Mouse (Mus musculus): ENCODE measurements around the gene Parvg. TPM values are rescaled to one million over a fixed set of nuclear protein-coding genes. Genes with fewer than 3 reads are reported as not detected.

Gene Parvg
- total and polyA plus RNA-seq, 3 experiments, result 1.7 to 3.9 (median 2.8) TPM

DNA sequence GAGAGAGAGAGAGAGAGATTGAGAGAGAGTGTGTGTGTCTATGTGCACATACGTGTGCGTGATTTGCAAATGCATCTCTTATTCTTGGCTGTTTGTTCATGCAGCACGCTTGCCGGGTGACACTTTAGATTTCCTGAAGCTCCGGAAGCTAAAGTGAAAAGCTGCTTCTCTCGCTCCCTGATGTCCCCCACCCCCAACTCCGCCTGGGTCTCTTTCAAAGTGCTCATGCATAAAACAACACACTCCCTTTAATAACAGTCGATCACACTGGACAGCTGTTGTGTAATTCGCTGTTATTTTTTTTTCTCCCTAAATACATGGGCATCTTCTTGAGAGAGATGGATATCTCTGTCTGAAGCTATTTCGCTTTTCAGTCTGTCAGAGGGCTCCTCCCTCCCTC, 18.5 kb upstream of the Parvg start:
- no peak for DNase-seq

DNA sequence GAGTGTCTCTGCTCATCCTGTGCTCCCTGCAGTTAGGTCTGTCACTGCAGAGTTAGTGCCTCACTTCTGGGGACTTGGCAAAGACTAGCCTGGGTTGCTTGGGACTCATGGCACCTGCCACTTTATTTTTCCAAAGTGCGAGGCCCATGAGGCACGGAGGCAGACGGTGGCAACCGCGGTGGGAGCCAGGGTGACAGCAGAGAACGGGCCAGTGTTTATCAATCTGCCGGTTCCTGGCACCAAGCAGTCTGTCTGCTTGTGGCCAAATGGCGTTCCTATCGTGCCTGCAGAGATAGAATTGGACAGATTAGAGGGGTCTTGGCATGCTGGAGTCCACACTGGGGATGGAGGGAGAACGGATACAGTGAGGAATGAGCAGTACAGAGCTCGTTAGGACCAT, 13.6 kb upstream of the Parvg start:
- no peak for DNase-seq

DNA sequence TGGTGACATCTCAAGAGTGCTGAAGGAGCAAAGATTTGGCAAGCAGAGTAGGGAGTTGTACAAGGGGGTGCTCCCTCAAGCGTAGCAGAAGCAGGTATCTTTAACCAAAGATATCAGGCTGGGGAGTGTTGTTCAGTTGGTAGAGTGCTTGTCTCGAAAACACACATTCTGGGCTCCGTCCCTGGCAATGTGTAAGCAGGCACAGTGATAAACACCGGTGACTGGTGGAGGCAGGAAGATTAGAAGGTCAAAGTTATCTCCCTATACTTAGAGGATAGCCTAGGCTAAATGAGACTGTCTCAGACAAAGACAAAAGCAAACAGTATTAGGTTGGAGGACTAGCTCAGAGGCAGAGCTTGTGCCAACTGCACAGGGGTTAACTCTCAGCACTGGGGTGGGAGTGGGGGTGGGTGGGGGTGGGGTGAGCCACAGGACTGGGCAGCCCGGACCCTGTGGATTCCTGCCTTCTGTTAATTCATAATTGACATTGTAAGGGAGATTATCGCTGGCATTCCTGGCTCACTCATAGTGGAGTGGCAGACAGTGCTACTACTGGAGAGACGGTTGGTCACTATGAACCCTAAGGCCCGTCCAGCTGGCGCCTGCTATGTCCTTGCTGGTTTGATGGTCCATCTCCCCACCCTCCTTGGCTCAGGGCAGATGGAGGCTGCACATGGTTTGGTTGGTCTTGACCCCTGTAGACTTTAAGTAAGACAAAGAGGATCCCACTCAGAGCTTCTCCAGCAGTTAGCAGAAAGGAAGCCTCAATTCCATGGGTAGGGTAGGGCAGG, 12.3 kb upstream of the Parvg start:
- no peak for DNase-seq

DNA sequence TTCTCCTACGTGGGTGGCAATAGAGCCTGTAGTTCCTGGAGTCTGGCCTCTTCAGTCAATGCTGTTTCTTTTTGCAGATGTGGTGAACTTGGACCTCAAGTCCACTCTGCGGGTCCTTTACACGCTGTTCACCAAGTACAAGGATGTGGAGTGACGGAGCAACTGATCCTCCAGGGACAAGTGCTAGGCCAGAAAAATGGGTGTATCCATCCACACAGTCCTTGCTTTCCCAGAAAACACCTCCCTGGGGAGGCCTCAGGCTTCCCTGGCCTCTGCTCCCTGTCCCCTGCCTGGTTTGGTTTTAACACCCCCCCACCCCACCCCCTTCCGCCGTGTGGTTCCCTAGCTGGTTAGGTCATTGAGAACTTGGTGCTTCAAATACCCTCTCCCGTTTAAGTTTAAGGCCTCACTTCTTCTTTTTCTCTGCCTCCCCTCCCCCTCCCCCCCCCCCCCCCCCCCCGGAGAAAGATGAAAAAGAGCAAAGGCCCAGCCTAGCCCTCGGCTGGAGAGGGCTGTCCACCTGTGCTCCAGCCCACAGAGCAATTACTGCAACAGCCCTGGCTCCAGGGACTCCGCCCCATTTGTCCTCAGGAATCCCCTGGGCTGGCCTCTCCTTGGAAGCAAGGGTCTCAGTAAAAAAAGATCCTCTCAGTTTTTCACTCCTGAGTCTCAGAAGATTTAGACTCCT, 10.8 kb upstream of the Parvg start:
- DNase-seq, result no peak

DNA sequence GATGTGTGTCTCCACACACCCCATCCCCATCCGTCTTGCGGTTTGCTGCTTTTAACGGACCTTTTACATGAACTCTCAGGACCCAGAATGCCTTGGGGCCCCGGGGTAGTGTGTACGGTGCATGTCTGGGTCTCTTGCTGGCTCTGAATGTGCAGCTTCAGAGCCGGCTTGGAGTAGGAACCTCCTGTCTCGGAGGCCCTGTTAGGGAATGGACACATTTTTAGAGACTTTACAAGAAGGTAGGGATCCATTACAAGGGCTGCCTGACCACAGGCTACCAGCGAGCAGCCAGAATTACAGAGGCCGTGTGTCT, 10.3 kb upstream of the Parvg start:
- DNase-seq, result no peak

DNA sequence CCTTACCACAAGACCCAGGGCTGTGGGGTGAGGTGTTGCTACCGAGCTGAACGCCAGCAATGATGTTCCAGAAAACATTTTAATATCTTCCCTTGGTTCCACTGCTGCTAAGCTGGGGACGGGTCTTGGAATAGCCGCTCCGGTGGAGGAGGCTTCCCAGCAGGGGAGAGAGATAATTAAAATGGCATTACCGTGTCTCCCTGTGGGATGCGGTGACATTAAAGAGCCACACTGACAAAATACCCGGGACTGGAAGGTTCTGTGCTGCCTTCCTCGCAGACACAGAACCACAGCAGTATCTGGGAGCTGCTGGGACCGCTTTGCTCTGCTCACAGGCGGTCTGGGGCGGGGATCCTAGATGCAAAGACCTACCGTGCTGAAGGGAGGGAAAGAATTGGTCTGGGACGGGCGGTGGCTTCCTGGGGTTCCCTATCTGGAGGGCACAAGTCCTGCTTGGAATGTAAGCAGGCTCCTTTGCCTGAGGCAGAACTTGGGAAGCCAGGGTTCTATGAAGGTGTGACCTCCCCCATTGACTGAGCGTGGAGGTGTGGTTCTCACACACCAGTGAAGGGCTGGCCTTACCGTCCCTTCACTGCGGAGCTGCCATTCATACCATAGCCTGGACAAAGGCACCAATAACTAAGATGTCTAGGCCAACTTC, 9.3 kb upstream of the Parvg start:
- no peak for DNase-seq

DNA sequence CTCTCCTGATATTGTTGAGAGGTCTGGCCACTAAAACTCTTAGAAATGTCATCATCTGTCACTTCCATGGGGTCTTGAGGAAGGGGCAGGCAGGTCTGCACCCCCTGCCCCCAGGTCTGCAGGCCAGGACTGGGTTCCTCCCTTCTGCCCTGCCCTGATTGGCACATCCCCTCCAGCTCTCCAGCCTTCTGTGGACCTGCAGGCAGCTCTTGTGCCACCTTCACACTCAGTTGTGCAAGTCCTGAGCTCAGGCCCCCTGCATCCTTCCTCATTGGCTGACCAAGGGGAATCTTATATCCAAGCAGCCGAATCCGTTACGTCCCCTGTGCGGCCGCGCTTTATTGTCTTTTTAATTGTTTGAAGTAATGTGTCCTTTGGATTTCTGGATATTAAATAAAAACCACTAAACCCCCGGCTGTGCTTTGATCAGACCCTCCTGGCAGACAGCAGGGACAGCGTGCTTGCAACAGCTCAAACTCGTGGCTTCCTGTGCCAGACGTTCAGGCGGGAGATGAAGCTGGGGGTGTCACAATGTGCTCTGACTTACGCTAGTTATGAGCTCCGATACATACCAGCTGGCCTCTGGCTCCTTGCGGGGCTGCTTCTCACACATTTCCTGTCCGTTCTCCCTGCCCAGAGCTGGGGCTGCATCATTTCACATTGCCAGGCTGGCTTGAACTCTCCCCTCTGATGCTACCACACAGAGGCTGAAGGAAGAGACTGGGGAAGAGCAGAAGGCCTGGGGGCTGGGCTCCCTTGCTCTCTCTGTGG, 8.4 kb upstream of the Parvg start:
- DNase-seq, result no peak

DNA sequence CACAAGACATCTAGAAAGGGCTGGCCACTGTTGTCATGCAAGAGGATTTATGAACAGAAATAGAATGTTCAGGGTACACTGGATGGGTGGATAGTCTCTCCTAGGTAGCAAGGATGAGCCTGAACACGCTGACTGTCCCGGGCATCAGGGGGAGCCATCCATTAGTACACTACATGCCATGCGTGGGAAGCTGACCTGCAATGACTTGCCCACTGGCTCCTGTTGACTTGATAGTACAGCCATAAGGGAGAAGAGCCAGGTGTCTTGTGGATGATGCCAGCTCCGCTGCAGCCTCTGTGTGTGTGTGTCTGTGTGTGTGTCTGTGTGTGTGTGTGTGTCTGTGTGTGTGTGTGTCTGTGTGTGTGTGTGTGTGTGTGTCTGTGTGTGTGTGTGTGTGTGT, 4.4 kb upstream of the Parvg start:
- DNase-seq, result no peak

DNA sequence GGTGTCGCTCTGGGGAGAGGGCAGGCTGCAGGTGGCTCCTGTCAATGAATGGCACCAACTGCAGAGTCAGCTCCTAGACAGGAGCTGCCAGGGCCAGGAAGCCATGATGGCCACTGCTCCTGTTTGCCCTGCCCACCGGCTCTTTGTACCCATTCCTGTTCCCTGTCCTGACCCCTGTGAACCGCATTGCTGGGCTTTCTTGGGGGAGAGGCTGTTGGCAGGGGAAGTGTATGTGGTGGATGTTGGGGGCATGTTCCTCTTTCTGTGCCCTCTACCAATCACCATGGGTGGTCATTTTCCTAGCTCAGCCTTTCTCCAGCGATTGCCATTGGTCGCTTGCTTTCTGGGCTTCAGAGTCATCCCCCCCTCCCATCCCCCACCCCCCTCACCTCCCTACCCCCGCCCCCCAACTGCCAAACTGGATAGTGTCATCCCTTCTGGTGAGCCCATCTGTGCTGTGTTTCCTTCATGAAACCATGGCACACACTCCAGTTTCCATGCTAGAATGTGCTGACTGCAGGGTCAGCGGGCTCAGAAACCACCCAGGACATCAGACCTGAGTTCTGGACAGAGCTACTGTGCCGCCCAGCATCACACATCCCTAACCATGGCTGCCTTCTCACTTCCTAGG, 2.2 kb upstream of the Parvg start:
- no peak for DNase-seq

DNA sequence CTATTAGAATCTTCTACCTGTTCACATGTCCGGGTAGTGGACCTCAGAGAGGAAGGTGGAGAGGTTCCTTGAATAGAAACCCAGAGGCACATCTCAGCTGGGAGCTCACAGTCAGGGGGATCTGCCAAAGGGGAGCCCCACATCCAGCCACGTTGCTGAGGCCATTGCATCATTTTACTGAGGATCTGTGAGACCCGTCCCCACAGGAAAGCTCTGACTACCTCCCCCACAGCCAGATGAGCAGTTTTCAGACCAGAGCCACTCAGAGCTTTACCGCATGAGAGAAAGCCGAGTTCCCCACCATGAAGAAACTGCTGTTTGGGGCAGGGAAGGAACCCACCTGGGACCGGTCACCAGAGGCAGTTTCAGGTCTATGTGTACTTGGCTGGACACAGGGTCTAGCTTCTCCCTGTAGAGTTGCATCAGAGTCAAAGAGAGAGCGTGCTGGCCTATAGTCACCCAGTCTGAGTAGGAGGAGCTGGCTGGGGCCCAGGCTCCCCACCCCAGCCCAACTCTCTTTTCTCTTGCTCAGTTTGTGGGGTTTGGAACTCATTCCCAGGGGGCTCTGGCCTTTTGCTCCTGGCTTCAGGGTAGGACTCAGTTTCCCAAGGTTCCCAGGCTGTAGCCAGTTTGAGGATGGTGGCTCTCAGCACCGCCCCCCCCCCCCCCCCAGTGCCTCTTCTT, 1.2 kb downstream of the Parvg start:
- DNase-seq, result peak; percentile 45

DNA sequence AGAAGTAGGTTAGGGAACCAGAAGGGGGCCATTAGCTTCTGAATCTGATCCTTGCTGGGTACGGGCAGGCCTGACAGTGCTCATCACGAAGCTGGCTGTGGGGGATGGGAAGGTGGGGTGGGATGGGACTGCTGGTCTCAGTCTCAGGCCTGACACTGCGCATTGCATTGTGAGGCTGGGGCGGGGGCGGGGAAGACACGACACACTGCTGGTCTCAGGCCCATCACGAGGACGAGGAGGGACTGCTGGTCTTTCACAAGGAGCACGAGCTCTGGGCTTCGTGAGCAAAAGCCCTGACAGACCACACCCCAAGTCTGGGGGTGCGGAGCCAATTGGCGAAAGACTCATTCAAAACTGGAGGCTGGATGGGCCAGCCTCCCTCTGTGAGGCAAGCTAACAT, 1.9 kb downstream of the Parvg start:
- DNase-seq, result no peak

DNA sequence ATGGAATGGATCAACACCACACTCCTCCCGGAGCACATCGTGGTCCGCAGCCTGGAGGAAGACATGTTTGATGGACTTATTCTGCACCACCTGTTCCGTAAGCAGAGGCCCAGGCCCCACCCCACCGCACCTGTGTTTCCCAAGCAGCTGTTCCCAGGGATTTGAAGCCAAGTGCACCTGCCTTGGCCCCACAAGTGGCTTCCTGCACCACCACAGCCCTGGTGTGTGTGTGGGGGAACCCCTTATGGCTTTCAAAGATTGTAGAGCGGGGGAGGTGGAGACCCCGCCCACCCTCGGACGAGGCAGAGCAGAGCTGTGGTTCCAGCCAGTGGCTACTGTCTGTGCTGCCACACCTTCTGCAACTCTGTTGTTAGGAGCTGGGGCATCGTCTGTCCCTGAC, 5.0 kb downstream of the Parvg start:
- no peak for DNase-seq

DNA sequence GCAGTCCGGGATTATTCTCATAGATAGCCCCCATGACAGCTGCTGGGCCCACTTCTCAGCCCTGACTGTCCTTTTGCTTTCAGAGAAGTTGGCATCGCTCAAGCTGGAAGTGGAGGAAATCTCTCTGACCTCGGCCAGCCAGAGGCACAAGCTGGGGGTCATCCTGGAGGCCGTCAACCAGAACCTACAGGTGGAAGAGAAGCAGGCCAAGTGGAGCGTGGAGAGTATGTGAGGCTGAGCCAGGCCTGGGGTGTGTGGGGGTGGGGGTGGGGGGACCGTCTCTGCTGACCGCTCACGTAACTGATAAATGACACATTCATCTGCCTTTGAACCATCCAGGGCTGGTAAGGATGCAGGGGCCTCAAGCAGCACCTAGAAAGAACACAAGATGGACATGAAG, 6.1 kb downstream of the Parvg start:
- no peak for DNase-seq

DNA sequence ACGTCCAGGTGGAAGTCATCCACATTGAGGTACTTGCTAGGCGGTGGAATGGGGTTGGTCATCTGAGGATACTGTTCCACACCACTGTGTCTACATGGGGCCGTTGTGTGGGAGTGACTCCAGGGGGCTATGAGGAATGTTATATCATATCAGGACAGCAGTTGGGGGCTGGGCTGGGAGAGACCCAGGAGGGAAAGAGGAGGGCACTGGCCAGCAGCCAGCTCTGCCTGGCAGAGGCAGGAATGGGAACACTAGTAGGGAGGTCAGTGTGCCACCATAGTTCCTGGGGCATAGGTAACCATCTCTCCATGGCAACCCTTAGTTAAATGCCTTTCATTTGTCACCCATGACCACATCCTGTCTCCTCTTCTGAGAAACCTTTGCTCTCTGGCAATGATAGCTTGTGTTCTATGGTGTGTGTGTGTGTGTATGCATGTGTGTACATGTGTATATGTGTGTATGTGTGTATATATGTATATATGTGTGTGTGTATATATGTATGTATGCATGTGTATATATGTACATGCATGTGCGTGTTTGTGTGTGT, 7.3 kb downstream of the Parvg start:
- no peak for DNase-seq

DNA sequence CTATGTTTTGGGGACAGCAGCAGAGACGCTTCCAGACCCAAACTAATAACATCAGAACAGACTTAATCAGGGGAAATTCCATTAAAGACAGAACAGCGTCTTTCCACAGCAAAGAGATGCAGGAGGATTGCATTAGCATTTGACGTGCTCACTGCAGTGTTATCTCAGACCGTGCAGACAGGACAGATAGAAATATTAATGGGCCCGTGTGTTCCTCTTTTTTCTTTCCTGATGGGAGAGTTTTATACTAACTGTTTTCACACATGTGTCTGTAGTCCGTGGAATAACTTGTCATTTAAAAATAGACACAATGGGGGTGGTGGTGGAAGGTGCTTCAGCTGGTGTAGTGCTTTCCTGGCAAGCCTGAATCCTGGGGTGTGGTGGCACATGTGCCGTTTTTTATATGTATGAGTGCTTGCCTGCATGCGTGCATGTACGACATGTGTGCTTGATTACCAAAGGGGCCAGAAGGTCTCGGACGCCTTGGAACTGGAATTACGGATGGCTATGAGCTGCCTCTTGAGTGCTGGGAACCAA, 12.5 kb downstream of the Parvg start:
- DNase-seq, result no peak

DNA sequence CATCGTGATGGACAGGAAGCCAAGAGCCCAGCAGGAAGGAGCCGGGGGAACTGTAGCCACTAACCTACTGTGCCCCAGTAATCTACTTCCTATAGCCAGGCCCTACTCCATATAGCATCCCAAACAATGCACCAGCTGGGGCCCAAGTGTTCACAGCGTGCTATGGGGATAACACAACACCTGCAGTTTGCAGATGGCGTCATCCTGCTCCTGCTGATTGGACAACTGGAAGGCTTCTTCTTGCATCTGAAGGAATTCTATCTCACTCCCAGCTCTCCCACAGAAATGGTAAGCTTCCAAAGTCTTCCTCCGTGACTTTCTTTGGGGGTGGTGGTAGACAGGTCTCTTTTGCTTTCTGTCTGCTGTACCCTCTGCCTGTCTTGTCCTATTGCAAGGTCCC, 13.8 kb downstream of the Parvg start:
- DNase-seq, result no peak

DNA sequence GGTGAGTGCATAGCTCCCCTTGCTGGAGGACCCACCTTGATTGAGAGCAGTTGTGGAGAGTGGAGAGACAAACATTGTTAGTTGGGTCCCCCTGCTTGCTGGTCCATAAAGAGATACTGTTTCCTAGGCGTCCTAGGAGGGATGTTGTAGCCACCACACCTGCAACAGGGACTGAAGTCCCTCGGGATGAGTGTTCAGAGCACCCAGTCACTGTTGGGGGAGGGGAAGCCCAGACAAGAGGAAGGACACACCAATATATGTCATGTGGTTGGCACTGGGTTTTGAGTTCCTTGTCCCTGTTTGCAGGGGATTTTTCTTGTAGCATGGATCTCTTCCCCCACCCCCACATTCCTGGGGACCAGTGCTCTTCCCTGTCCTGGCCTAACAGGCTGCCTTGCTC, 17.1 kb downstream of the Parvg start:
- DNase-seq, result no peak

DNA sequence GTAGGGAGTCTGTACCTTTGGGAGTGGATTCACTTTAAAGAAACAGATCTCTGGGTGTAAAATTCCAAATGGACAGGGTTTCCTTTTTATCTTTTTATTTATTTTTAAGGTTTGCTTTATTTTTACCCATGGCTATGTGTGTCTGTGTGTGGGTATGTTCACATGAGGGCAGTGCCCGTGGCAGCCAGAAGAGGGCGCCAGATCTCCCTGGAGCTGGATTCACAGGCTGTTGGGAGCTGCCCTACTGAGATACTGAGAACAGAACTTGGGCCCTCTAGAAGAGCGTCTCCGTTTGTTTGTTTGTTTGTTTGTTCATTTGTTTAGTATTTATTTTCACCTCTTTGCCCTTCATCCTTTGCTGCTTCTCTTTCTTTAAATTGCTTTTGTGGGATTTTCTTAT, 24.9 kb downstream of the Parvg start:
- no peak for DNase-seq

DNA sequence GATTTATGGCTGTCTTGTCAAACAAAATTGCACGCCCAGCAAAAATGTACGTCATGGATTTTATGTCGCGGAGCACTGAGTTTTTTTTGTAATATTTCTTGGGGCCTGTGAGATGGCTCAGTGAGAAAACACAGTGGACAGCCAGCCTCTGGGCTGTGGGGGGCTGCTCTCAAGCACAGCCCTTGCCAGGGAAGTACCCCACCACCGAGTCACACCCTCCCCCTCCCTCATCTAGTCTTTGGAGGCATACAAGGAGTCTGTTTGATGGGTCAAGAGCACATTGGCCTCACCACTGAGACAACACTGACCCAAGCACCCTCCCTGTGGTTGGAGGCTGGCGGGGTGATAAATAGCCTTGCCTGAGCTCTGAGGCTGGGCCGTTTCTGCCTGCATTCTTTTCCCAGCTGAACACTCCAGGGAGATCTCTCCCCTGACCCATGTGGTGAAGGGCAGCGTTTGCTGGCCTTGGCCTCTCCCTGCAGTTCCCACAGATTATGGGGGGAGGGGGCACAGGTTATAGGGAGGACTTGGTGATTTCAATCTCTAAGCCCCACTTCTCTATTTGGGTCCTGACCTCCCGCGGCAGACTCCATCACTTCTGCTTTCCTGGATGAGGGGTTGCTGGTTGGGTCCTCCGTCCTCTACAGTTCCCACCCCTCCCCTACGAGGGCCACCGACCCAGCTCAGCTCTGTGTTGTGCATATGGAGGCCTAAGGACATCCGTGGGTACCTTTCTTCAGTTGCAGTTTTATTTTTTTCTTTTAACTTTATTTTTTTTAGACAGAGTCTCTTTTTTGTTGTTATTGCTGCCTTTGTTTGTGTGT, 26.3 kb downstream of the Parvg start:
- no peak for DNase-seq

DNA sequence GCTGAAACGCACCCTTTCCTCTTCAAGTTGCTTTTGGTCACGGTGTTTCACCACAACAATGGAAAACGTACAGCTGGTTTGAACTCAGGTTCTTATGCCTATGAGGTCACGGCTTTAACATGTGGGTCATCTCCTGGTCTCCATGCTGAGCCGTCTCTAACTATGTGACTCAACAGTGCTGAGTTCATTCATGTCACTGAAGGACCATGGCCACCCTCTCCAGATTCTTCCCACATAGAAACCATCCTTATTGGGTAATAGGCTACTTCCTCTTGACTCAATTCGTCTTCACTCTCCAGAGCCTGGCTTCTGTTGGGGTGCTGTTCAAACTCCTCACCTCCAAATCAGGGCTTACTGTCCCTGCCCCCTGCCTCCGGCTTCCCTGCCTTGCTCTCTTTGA, 27.5 kb downstream of the Parvg start:
- DNase-seq, result no peak
